Mouse (Mus musculus) lung, embryonic 14.5 days (tissue): Measurements from ENCODE around the gene Twsg1. TPM values are rescaled to one million over a fixed set of nuclear protein-coding genes. Genes with fewer than 3 reads are reported as not detected.
A peak's percentile ranks its signal among the peaks of the same experiment; 100 is the strongest.

Experiments
- ATAC-seq: fragments of 200-750 bp; cut with Nextera tagmentation; 2 replicates; pipeline ENCODE4 v1.8.0; 2017; ENCODE audit warnings: mild to moderate bottlenecking, moderate TSS enrichment, moderate library complexity; ENCODE audit not compliant: insufficient read depth
- DNase-seq: peaks from one replicate; pipeline ENCODE4 v3.0.0-alpha.2; 2015
- H3K27ac ChIP-seq: fragments of 300-500 bp; sonication (generic); 2 replicates; pipeline ENCODE4 v1.5.1; 2014; ENCODE audit warnings: low read depth, mild to moderate bottlenecking, moderate library complexity
- H3K27me3 ChIP-seq: fragments of 300-500 bp; sonication (generic); 2 replicates; pipeline ENCODE4 v1.6.1; 2014; ENCODE audit warnings: low read length, control low read depth; ENCODE audit not compliant: insufficient read depth
- H3K36me3 ChIP-seq: fragments of 300-500 bp; sonication (generic); 2 replicates; pipeline ENCODE4 v1.6.1; 2014; ENCODE audit warnings: control low read depth; ENCODE audit not compliant: insufficient read depth
- H3K4me1 ChIP-seq: fragments of 300-500 bp; sonication (generic); 2 replicates; pipeline ENCODE4 v1.6.1; 2014; ENCODE audit warnings: antibody characterized with exemption, control low read depth; ENCODE audit not compliant: insufficient read depth
- H3K4me2 ChIP-seq: fragments of 300-500 bp; sonication (generic); 2 replicates; pipeline ENCODE4 v1.6.1; 2014; ENCODE audit warnings: mild to moderate bottlenecking
- H3K4me3 ChIP-seq: fragments of 300-500 bp; sonication (generic); 2 replicates; pipeline ENCODE4 v1.5.1; 2014; ENCODE audit warnings: low read depth, low read length
- H3K9ac ChIP-seq: fragments of 300-500 bp; sonication (generic); 2 replicates; pipeline ENCODE4 v1.6.1; 2014
- H3K9me3 ChIP-seq: fragments of 300-500 bp; sonication (generic); 2 replicates; pipeline ENCODE4 v1.6.1; 2016; ENCODE audit warnings: low read depth, low read length, control low read depth
- CTCF ChIP-seq: IDR thresholded peaks from 2 replicates; pipeline ENCODE4 v1.5.1; 2016; ENCODE audit warnings: antibody characterized with exemption, low read depth
- WGBS: fragments of 180-500 bp; shearing (Covaris S2); extraction: QIAGEN DNeasy Blood & Tissue Kit; methylation state at CpG from one replicate; pipeline ENCODE4 v1.1.7; 2014; 5-methylcytosine and 5-hydroxymethylcytosine counted together
- polyA plus RNA-seq: library from polyadenylated mRNA; unstranded; fragments of >200 nt; fragmentation: Nextera tagmentation; extraction: Ambion mirVana; gene quantifications from 2 replicates; pipeline ENCODE4 v1.2.1, GENCODE M21; 2014

The Twsg1 gene
- polyA plus RNA-seq, 1 experiment from 2014 or later, result 143 TPM

DNA sequence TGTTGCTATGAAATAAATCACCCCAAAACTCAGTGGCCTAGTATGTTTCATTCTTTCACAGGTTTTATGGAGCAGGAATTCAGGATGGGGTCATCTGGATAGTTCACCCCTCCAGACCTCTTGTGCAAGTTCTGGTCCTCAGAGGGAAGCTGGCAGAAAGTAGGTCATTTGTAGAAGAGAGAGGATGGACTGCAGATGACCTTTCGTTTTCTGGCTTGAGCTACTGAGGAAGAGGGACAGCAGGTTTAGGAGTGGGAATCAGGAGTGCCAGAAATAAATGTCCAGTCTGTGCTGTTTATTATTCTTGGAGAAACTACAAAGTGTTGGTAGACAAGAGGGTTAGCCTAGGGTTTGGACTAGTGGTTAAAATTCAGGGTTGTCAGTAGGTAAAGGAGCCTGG, 7.3 kb upstream of the Twsg1 start:
- no peak overlapping the region for H3K9ac ChIP-seq
- H3K4me2 ChIP-seq, result no peak overlapping the region
- H3K36me3 ChIP-seq, result no peaks in the 10 kb centered on the region
- ATAC-seq (no peak), DNase-seq (no peak)
- H3K9me3 ChIP-seq, result no peaks in the 10 kb centered on the region
- H3K4me1 ChIP-seq, result no peaks in the 10 kb centered on the region
- H3K27ac ChIP-seq, result no peak overlapping the region; the same call in 1 of the 2 replicates
- no peaks in the 10 kb centered on the region for H3K27me3 ChIP-seq
- H3K4me3 ChIP-seq, result no peak overlapping the region
- 63% methylated on average over 1 of the region's 1 CpGs for WGBS
- TF ChIP-seq CTCF, result no peak

DNA sequence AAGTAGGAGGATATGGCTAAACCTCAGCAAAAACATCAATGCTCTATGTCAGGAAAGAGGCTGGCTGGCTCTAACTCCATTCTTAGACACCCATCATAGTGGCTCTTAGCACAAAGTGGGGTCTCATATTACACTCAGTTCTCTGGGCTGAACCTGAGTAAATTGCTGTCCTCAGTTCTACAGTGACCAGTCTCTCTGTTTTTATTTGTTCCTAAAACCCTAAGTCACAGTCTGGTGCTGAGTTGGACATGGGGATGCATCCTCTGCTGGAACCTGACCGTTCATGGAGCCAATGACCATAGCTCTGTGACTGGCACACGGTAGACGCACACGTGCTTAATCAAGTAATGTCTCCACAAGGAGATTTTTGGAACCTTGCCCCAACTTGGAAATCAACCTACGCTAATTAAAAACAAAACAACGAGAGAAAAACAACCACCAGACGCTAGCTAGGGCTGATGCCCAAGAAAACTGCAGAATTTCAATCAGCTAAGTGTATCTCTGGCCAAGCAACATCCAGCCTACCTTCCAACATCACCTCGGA, 6.8 kb upstream of the Twsg1 start:
- Histone ChIP-seq H3K27ac (no peak overlapping the region), H3K4me3 (no peak overlapping the region), H3K4me2 (no peak overlapping the region; the same call in 1 of the 2 replicates), H3K36me3 (no peaks in the 10 kb centered on the region), H3K27me3 (no peaks in the 10 kb centered on the region), H3K4me1 (no peaks in the 10 kb centered on the region), H3K9ac (no peak overlapping the region), H3K9me3 (no peaks in the 10 kb centered on the region)
- TF ChIP-seq CTCF, result no peak
- DNase-seq (no peak), ATAC-seq (peak; percentile 67)
- WGBS, result 85% methylated on average over 8 of the region's 8 CpGs

DNA sequence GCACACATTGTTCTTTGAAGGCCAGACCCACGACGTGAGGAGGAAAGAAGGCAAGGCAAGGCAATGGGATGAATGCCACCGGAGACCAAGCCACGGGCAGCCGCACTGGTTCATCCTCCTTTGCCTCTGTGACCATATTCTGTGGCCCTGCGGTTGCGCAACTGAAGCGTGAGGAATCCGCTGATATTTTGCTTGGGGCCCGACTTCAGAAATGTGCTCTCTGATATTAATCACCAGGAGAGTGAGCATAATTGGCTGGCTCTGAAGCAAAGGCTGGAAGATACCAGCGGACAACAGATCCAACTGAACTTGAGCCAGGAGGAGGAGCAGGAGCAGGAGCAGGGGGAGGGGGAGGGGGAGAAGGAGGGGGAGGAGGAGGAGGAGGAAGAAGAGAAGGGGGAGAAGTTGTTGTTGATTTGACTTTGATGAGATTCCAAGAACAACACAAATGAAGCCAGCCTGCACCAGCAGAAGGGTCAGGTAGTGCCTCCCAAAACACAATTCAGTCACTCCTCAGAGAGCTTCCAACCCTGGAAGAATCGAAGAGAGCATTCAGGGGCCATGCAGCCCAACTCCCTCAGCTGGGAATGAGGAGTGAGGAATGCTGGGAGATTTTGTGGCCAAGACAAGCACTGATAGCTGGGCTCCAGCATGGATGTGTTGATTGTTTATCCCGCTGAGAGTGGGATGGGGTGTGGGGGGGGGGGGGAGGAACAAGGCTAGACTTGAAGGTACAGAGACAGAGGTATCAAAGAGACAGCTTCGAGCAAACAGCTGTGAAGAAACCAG, 6.2 kb upstream of the Twsg1 start:
- no peaks in the 10 kb centered on the region for H3K27me3 ChIP-seq
- H3K27ac ChIP-seq, result peak overlapping the region; percentile 61; the same call in 1 of the 2 replicates
- no peak overlapping the region for H3K4me3 ChIP-seq
- TF ChIP-seq CTCF, result no peak
- H3K4me1 ChIP-seq, result no peaks in the 10 kb centered on the region
- H3K4me2 ChIP-seq, result peak overlapping the region; percentile 24; the same call in 1 of the 2 replicates
- ATAC-seq (peak; percentile 84), DNase-seq (peak; percentile 85)
- no peaks in the 10 kb centered on the region for H3K36me3 ChIP-seq
- H3K9ac ChIP-seq, result no peak overlapping the region
- 52% methylated on average over 14 of the region's 14 CpGs for WGBS
- H3K9me3 ChIP-seq, result no peaks in the 10 kb centered on the region

DNA sequence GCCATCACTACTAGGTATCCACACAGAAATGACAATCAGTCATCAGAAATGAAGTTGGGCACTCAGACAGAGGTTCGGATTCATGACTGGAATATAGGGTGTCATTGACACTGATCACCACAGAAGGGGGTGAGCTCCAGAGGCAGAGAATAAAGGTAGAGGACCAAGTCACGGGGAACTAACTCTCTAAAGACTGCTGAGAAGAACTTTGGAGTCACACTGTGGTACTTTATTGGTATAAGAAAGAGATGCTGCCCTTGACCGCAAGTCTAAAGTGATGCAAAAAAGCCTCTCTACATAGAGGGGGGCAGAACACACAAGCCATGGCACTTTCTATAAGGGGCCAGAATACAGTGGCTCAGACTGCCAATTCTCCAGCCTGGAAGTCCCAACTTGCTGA, 5.1 kb upstream of the Twsg1 start:
- no peak for TF ChIP-seq CTCF
- Histone ChIP-seq H3K4me1 (no peaks in the 10 kb centered on the region), H3K4me3 (no peak overlapping the region), H3K4me2 (no peak overlapping the region), H3K36me3 (no peaks in the 10 kb centered on the region), H3K9me3 (no peaks in the 10 kb centered on the region), H3K27ac (no peak overlapping the region), H3K27me3 (no peaks in the 10 kb centered on the region), H3K9ac (no peak overlapping the region)
- DNase-seq (no peak), ATAC-seq (no peak)
- WGBS, result 74% methylated on average over 3 of the region's 3 CpGs

DNA sequence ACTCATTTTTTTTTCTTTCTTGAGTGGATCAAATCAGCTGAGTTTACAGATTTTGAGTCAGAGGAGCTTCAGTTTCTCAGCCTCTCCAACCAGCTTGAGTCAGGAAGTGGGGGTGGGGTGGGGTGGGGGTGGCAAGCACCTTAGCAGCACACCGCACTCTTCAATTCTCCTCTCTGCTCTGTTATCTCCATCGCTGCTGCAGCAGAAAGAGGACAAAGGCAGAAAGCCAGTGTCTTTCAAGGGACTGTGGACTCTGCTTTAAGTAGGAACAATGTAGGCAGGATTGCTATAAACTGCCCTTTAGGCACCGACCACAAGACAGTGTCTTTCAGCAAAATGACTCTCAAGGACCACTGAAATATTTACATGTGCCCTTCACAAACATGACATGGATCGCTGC, 2.9 kb upstream of the Twsg1 start:
- WGBS, result 47% methylated on average over 4 of the region's 4 CpGs
- H3K27ac ChIP-seq, result no peak overlapping the region
- no peaks in the 10 kb centered on the region for H3K4me1 ChIP-seq
- no peak overlapping the region for H3K4me3 ChIP-seq
- no peak overlapping the region for H3K4me2 ChIP-seq
- no peaks in the 10 kb centered on the region for H3K9me3 ChIP-seq
- ATAC-seq (no peak), DNase-seq (no peak)
- no peaks in the 10 kb centered on the region for H3K36me3 ChIP-seq
- no peak for TF ChIP-seq CTCF
- no peak overlapping the region for H3K9ac ChIP-seq
- H3K27me3 ChIP-seq, result no peaks in the 10 kb centered on the region

DNA sequence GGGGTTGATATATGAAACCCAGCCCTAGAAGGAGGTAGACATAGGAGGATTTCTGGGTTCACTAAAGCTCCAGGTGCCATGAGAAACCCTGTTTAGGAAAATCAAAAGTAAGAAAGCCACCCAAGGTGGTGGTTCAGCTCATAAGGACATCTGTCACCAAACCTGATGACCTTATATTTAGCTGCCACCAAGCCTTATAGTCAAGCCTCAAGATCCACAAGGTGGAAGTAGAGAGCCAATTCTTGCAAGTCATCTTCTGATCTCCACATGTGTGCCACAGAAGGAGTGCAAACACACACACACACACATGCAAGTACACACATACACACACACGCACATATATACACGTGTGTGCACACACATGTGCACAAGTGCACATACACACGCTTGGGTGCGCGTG, 1.1 kb upstream of the Twsg1 start:
- H3K9ac ChIP-seq, result no peak overlapping the region
- no peak overlapping the region for H3K4me2 ChIP-seq
- WGBS, result 79% methylated on average over 5 of the region's 5 CpGs
- ATAC-seq, result no peak
- H3K4me3 ChIP-seq, result no peak overlapping the region
- H3K27me3 ChIP-seq, result no peaks in the 10 kb centered on the region
- H3K36me3 ChIP-seq, result peaks cover 16% of the 10 kb centered on the region
- H3K4me1 ChIP-seq, result no peaks in the 10 kb centered on the region
- no peaks in the 10 kb centered on the region for H3K9me3 ChIP-seq
- peak; percentile 71 for DNase-seq
- TF ChIP-seq CTCF, result peak; percentile 69
- no peak overlapping the region for H3K27ac ChIP-seq

DNA sequence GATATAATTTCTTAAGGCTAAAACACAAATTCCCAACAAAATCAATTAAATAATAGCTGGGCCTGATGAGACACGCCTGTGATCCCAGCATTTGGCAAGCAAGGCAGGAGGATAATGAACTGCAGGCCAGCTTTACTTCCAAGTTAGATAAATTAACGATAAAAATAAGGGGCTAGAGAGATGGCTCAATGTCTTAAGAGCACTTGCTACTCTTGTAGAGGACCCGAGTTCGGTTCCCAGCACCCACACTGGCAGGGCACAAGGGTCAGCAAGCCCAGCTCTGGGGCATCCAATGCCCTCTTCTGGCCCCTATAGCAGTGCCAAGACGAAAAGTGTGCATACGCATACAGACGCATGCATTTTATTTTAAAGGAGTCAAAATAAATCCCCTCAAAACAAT, 843 bp downstream of the Twsg1 start:
- WGBS, result 26% methylated on average over 7 of the region's 7 CpGs
- H3K36me3 ChIP-seq, result peaks cover 26% of the 10 kb centered on the region
- H3K4me3 ChIP-seq, result peak overlapping the region; percentile 91
- peak; percentile 4; the same call in 1 of the 2 replicates for ATAC-seq
- peak overlapping the region; percentile 77 for H3K4me2 ChIP-seq
- H3K27me3 ChIP-seq, result no peaks in the 10 kb centered on the region
- DNase-seq, result peak; percentile 17
- no peaks in the 10 kb centered on the region for H3K4me1 ChIP-seq
- H3K9me3 ChIP-seq, result no peaks in the 10 kb centered on the region
- peak overlapping the region; percentile 84 for H3K27ac ChIP-seq
- H3K9ac ChIP-seq, result peak overlapping the region; percentile 94
- TF ChIP-seq CTCF, result no peak
